Mouse (Mus musculus) hindbrain, embryonic 13.5 days (tissue): ENCODE results near the gene Ccdc24. TPM values are rescaled to one million over a fixed set of nuclear protein-coding genes. Genes with fewer than 3 reads are reported as not detected.

Experiments
- ATAC-seq: fragments of 200-750 bp; cut with Nextera tagmentation; 2 replicates; pipeline ENCODE4 v1.8.0; 2017; ENCODE audit warnings: moderate TSS enrichment; ENCODE audit not compliant: low FRiP score
- H3K27ac ChIP-seq: fragments of 300-500 bp; sonication (generic); 2 replicates; pipeline ENCODE4 v1.5.1; 2015; ENCODE audit warnings: inconsistent platforms, mild to moderate bottlenecking, moderate library complexity
- H3K27me3 ChIP-seq: fragments of 300-500 bp; sonication (generic); 2 replicates; pipeline ENCODE4 v1.6.1; 2015; ENCODE audit warnings: mild to moderate bottlenecking, inconsistent platforms
- H3K36me3 ChIP-seq: fragments of 300-500 bp; sonication (generic); 2 replicates; pipeline ENCODE4 v1.6.1; 2015; ENCODE audit warnings: mild to moderate bottlenecking, inconsistent platforms
- H3K4me1 ChIP-seq: fragments of 300-500 bp; sonication (generic); replicated peaks from 2 replicates; pipeline ENCODE4 v1.6.1; 2015; ENCODE audit warnings: inconsistent platforms
- H3K4me2 ChIP-seq: fragments of 300-500 bp; sonication (generic); 2 replicates; pipeline ENCODE4 v1.6.1; 2015; ENCODE audit warnings: inconsistent platforms, mild to moderate bottlenecking, moderate library complexity
- H3K4me3 ChIP-seq: fragments of 300-500 bp; sonication (generic); 2 replicates; pipeline ENCODE4 v1.5.1; 2015; ENCODE audit warnings: mild to moderate bottlenecking, inconsistent platforms
- H3K9ac ChIP-seq: fragments of 300-500 bp; sonication (generic); 2 replicates; pipeline ENCODE4 v1.6.1; 2015; ENCODE audit warnings: mild to moderate bottlenecking, inconsistent platforms
- H3K9me3 ChIP-seq: fragments of 300-500 bp; sonication (generic); 2 replicates; pipeline ENCODE4 v1.6.1; 2016; ENCODE audit warnings: inconsistent platforms
- WGBS: fragments of 180-500 bp; shearing (Covaris S2); methylation state at CpG from one replicate; pipeline ENCODE4 v1.1.7; 2015; 5-methylcytosine and 5-hydroxymethylcytosine counted together
- polyA plus RNA-seq: library from polyadenylated mRNA; unstranded; fragments of >200 nt; fragmentation: Nextera tagmentation; extraction: Ambion mirVana; gene quantifications from 2 replicates; pipeline ENCODE4 v1.2.1, GENCODE M21; 2015

Gene Ccdc24
- polyA plus RNA-seq, 1 experiment from 2014 or later: 2.8 TPM

DNA sequence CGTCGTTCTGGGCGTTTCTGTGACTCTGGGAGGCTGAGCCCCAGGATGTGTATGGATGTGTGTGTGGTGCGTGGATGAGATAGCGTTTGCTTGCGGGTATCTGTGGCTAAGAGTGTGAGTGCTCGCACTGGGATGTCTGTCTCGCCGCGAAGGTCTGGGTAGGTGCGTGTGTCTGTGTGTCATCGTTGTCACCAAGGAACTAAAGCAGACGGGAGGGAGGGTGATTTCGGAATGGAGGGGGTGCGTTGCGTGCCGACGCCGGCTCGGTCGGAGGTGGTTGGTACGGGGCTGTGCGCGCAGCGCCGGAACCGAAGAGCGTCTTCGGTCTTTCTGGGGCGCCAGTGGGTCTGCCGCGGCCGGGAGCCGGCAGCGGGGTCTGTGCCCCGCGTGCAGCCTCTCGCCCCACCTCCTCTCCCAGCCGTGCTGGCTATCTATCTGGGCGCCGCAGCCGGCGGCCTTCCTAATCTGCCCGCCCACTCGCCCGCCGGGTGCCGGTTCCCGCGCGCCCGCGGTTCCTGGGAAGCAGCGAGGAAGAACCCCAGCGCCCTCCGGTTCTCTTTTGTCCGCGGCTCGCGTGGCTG is 36.7 kb downstream of the Ccdc24 start:
- 0% methylated on average over 60 of the region's 60 CpGs for WGBS
- Histone ChIP-seq H3K9me3 (no peaks in the 10 kb centered on the region), H3K27ac (peak overlapping the region; percentile 91), H3K9ac (peak overlapping the region; percentile 86), H3K27me3 (peaks cover 22% of the 10 kb centered on the region; the same call in 1 of the 2 replicates), H3K36me3 (no peaks in the 10 kb centered on the region), H3K4me3 (peak overlapping the region; percentile 58), H3K4me1 (peaks cover 12% of the 10 kb centered on the region), H3K4me2 (peak overlapping the region; percentile 88)
- ATAC-seq: peak; percentile 52

DNA sequence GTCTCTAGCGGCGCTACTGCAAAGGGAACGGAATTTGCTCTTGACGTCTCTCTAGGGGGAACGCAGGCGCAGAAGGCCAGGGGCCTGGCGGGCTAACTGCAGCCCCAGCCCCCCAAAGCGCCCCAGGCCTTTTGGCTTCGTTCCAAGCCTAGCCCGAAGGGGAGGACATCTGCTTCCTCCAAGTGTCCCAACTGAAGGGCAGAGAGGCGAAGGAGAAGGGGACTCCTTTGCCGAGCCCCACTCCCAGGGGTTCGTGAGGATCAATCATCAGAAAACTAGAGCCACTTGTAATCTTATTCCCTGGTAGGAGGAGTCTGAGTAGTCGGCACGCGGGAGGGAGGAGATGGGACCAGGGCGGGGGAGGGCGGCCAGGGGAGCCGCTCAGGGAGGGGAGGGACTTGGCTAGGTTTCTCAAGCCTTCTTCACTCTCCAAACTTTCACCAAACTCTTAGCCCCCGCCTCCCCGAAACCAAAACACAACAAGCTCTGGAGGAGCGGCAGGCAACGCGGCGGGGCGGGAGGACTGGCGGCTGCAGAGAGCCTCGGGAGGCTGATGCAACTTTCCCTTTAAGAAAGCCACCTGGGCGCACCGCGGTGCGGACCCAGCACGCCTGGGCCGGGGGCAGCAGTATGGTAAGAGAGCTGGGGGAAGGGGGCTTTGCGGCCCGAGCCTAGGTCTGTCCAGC is 37.4 kb downstream of the Ccdc24 start:
- Histone ChIP-seq H3K9me3 (no peaks in the 10 kb centered on the region), H3K4me3 (peak overlapping the region; percentile 58), H3K4me1 (peaks cover 18% of the 10 kb centered on the region), H3K27me3 (peaks cover 26% of the 10 kb centered on the region), H3K36me3 (no peaks in the 10 kb centered on the region), H3K4me2 (peak overlapping the region; percentile 88), H3K27ac (peak overlapping the region; percentile 91), H3K9ac (peak overlapping the region; percentile 86)
- peak; percentile 38 for ATAC-seq
- 0% methylated on average over 36 of the region's 36 CpGs for WGBS

GRCm38 (mm10) chr4:117834457-117834844 is 37.9 kb downstream of the Ccdc24 start, which contains the start of gene Slc6a9:
Slc6a9 (plus strand) TSS chr4:117834506.
- peak within 1 kb of the TSS; percentile 86 for H3K9ac ChIP-seq
- H3K36me3 ChIP-seq: no peaks in the 10 kb centered on the region
- ATAC-seq: no peak
- H3K9me3 ChIP-seq: no peaks in the 10 kb centered on the region
- peaks cover 23% of the 10 kb centered on the region for H3K4me1 ChIP-seq
- H3K4me2 ChIP-seq: peak within 1 kb of the TSS; percentile 88
- peak within 1 kb of the TSS; percentile 91 for H3K27ac ChIP-seq
- WGBS: 18% methylated on average over 3 of the region's 3 CpGs
- H3K4me3 ChIP-seq: peak within 1 kb of the TSS; percentile 58
- peaks cover 28% of the 10 kb centered on the region for H3K27me3 ChIP-seq

DNA sequence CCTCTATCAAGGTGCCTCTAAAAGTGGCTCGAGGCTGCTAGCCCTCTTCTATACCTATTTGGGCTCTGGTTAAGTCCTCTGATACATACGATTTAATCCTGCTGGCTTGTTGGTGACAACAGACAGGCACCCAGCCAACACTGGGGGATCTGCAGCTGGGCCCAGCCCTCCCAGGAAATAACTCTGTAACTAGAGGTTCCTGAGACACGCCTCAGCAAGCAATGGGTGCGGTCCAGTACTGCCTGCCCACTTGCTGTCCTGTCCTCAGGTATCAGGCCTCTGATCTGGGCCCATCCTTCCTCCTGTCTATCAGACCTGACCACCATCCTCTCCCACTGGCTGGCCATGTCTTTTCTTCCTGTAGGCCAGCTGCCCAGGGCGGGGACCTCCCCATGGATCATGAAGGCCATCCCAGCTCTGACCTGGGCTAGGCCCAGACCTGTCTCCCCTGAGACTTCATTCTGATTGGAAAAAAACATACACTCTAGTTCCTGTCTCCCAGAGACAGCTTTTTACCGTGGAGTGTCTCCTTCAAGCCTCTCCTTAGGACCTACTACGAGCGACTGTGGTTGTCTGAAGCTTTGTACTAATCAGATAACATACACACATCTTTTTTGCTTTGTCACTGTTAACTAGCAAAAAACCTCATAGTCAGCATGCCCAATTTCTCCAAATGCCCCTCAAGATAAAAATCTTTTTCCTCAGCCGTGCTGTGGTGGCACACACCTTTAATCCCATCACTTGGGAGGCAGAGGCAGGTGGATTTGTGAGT is 40.3 kb downstream of the Ccdc24 start:
- Histone ChIP-seq H3K4me2 (no peak overlapping the region), H3K9me3 (no peaks in the 10 kb centered on the region), H3K27me3 (peaks cover 28% of the 10 kb centered on the region), H3K9ac (no peak overlapping the region), H3K4me3 (no peak overlapping the region), H3K36me3 (no peaks in the 10 kb centered on the region), H3K4me1 (peaks cover 20% of the 10 kb centered on the region), H3K27ac (no peak overlapping the region)
- WGBS: 87% methylated on average over 9 of the region's 9 CpGs
- no peak for ATAC-seq

- WGBS: 69% methylated on average over 2 of the region's 2 CpGs
- H3K36me3 ChIP-seq: no peaks in the 10 kb centered on the region
- H3K27ac ChIP-seq: no peak overlapping the region
- no peaks in the 10 kb centered on the region for H3K9me3 ChIP-seq
- H3K4me1 ChIP-seq: peaks cover 20% of the 10 kb centered on the region
- H3K27me3 ChIP-seq: peaks cover 28% of the 10 kb centered on the region
- no peak overlapping the region for H3K4me3 ChIP-seq
- no peak overlapping the region for H3K4me2 ChIP-seq
- ATAC-seq: no peak
- no peak overlapping the region for H3K9ac ChIP-seq
These were observed 40.9 kb downstream of the Ccdc24 start for GRCm38 (mm10) chr4:117831499-117831898.

GRCm38 (mm10) chr4:117830801-117831200 is 41.6 kb downstream of the Ccdc24 start:
- Histone ChIP-seq H3K4me3 (no peak overlapping the region), H3K4me2 (no peak overlapping the region), H3K36me3 (no peaks in the 10 kb centered on the region), H3K9ac (no peak overlapping the region), H3K27ac (no peak overlapping the region), H3K4me1 (peaks cover 20% of the 10 kb centered on the region), H3K27me3 (peaks cover 28% of the 10 kb centered on the region), H3K9me3 (no peaks in the 10 kb centered on the region)
- ATAC-seq: no peak
- WGBS: 91% methylated on average over 9 of the region's 9 CpGs

GRCm38 (mm10) chr4:117830124-117830551 is 42.2 kb downstream of the Ccdc24 start:
- 20% methylated on average over 5 of the region's 5 CpGs for WGBS
- Histone ChIP-seq H3K4me3 (no peak overlapping the region), H3K9ac (peak overlapping the region; percentile 43; the same call in 1 of the 2 replicates), H3K36me3 (no peaks in the 10 kb centered on the region), H3K27me3 (peaks cover 28% of the 10 kb centered on the region), H3K4me2 (peak overlapping the region; percentile 21; the same call in 1 of the 2 replicates), H3K27ac (no peak overlapping the region), H3K9me3 (no peaks in the 10 kb centered on the region), H3K4me1 (peaks cover 20% of the 10 kb centered on the region)
- ATAC-seq: peak; percentile 58; the same call in 1 of the 2 replicates

DNA sequence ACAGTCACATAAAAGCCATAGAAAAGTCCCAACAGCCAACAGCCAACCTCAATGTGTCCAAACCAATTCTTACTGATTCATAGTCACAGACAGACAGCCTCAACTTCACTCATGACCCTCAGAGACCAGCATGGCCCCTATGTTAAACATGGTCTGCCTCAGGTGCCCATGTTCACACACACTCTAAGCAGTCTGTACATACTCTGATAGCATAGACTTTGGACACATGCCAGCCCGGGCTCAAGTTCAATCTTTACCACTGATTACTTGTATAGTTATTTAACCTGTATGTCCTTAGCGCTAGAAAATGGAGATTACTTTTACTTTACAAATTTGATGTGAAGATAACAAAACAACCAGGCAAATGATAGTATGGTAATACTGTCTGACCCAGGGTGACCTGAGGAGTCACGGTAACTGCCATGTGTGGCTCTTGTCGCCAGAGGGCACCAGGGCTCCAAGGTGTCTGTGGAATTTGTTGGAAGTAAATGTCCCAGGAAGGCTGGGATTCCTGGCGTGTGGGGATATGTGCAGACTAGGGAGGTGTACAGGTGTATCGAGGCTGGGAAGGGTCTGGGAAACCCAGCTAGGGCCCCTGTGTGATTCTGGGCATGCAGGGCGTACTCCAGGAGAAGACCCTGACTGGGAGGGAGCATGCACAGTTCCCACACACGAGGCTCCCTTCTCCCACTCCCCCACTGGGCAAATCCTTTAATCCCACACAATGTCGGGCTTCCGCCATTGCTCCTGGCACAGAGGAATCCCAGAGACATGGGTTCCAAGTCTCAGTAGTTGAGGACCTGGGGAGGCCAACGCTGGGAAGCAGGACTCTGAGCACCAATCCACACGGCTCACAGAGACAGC is 42.9 kb downstream of the Ccdc24 start:
- Histone ChIP-seq H3K4me3 (no peak overlapping the region), H3K4me1 (peaks cover 14% of the 10 kb centered on the region), H3K9me3 (no peaks in the 10 kb centered on the region), H3K36me3 (no peaks in the 10 kb centered on the region), H3K9ac (peak overlapping the region; percentile 43; the same call in 1 of the 2 replicates), H3K4me2 (peak overlapping the region; percentile 21; the same call in 1 of the 2 replicates), H3K27me3 (peaks cover 28% of the 10 kb centered on the region), H3K27ac (no peak overlapping the region)
- 9% methylated on average over 12 of the region's 12 CpGs for WGBS
- peak; percentile 45; the same call in 1 of the 2 replicates for ATAC-seq

- Histone ChIP-seq H3K9me3 (no peaks in the 10 kb centered on the region), H3K4me1 (peaks cover 11% of the 10 kb centered on the region), H3K27ac (no peak overlapping the region), H3K27me3 (peaks cover 24% of the 10 kb centered on the region), H3K4me2 (no peak overlapping the region), H3K9ac (no peak overlapping the region), H3K36me3 (no peaks in the 10 kb centered on the region), H3K4me3 (no peak overlapping the region)
- ATAC-seq: no peak
- WGBS: 67% methylated on average over 8 of the region's 8 CpGs
These were observed 43.7 kb downstream of the Ccdc24 start for GRCm38 (mm10) chr4:117828572-117829145.

DNA sequence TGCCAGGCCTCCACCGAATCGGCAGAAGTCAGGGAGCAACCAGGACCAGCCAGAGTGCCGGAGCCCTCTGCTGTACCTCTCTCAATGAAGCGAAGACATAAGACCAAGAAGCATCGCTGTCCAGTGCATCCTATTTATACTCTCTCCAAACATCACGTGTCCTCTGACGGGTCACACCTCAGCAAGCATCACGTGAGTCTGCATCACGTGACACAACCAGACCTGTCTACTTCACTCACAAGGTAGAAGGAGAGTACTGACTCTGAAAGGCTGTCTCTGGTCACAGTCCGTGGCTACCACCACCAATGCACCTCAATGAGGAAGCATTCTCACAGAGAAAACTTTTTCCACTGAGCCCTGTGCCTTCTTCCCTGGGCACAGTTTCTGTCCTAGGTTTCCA is 54.3 kb downstream of the Ccdc24 start:
- no peaks in the 10 kb centered on the region for H3K27me3 ChIP-seq
- H3K9me3 ChIP-seq: no peaks in the 10 kb centered on the region
- WGBS: 90% methylated on average over 10 of the region's 10 CpGs
- ATAC-seq: no peak
- no peaks in the 10 kb centered on the region for H3K4me1 ChIP-seq
- no peak overlapping the region for H3K4me3 ChIP-seq
- no peak overlapping the region for H3K27ac ChIP-seq
- H3K9ac ChIP-seq: no peak overlapping the region
- H3K4me2 ChIP-seq: no peak overlapping the region
- H3K36me3 ChIP-seq: no peaks in the 10 kb centered on the region

DNA sequence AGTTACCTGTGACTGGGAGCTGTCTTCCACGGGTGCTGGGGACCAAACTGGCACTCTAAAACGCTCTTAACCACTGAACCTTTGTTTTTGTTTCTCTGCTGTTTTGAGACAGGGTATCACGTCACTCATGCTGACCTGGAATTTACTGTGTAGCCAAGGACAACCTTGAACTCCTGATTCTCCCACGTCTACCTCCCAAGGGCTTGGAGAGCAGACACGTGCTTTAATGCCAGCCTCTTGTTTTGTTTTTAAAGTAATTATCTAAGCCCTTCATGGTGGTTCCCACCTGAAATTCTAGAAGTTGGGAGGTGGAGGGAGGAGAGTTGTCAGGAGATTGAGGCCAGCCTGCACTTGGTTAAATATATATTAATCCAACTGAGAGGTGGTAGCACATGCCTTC is 55.6 kb downstream of the Ccdc24 start:
- Histone ChIP-seq H3K9ac (no peak overlapping the region), H3K4me1 (no peaks in the 10 kb centered on the region), H3K9me3 (no peaks in the 10 kb centered on the region), H3K4me3 (no peak overlapping the region), H3K36me3 (no peaks in the 10 kb centered on the region), H3K27me3 (no peaks in the 10 kb centered on the region), H3K4me2 (no peak overlapping the region), H3K27ac (no peak overlapping the region)
- WGBS: 77% methylated on average over 5 of the region's 5 CpGs
- ATAC-seq: no peak
